Mouse (Mus musculus): ENCODE measurements around the gene Ly9.

Gene Ly9

GRCm38 (mm10) chr1:171604686-171605085, 2.5 kb downstream of the Ly9 start:
- no peak for DNase-seq (ENCODE audit: extremely low read depth, insufficient read length, low spot score)

- no peak for DNase-seq (ENCODE audit: extremely low read depth, insufficient read length, low spot score)
These were observed 22.6 kb downstream of the Ly9 start for GRCm38 (mm10) chr1:171584584-171584983.

DNA sequence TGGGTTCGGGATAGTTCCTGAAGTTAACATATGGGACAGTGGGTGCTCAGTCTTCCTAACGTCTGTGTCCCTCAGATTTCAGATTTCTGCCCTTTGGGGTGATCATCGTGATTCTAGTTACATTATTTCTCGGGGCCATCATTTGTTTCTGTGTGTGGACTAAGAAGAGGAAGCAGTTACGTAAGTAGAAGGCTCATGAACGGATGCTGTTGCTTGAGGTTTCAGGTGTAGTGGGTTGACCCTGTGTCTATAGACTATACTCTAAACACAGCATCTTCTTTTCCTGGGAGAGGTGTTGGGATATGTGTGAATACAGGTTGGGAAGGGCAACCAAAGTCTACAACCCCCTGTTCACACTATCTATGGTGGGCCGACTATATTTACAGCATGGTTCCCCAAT, 30.0 kb downstream of the Ly9 start:
- no peak for DNase-seq (ENCODE audit: extremely low read depth, insufficient read length, low spot score)

GRCm38 (mm10) chr1:171568436-171568835, 38.8 kb downstream of the Ly9 start:
- DNase-seq (ENCODE audit: extremely low read depth, insufficient read length, low spot score), result no peak

- no peak for DNase-seq (ENCODE audit: extremely low read depth, insufficient read length, low spot score)
These were observed 40.4 kb downstream of the Ly9 start for GRCm38 (mm10) chr1:171566777-171567176.

DNA sequence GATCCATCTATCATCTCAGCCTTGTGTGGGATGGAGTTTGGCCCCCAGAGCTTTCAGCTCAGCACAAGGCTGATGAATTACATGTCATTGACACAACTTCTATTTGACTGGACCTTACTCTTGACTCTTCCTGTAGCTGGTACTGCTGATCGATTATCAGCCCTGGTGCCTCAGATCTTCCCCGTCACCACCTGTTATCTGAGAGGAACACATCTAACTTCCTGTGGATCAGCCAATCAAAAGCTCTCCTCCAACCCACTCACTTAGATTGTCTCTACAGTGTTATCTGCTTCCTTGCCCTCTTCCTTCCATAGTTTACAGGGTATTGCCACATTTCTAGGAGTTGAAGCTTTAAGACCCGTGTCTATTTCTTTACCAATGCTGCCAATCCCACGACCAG, 41.3 kb downstream of the Ly9 start:
- DNase-seq (ENCODE audit: extremely low read depth, insufficient read length, low spot score), result no peak

GRCm38 (mm10) chr1:171564247-171564646, 43.0 kb downstream of the Ly9 start:
- DNase-seq (ENCODE audit: extremely low read depth, insufficient read length, low spot score), result no peak

GRCm38 (mm10) chr1:171563042-171563441, 44.2 kb downstream of the Ly9 start:
- no peak for DNase-seq (ENCODE audit: extremely low read depth, insufficient read length, low spot score)

DNA sequence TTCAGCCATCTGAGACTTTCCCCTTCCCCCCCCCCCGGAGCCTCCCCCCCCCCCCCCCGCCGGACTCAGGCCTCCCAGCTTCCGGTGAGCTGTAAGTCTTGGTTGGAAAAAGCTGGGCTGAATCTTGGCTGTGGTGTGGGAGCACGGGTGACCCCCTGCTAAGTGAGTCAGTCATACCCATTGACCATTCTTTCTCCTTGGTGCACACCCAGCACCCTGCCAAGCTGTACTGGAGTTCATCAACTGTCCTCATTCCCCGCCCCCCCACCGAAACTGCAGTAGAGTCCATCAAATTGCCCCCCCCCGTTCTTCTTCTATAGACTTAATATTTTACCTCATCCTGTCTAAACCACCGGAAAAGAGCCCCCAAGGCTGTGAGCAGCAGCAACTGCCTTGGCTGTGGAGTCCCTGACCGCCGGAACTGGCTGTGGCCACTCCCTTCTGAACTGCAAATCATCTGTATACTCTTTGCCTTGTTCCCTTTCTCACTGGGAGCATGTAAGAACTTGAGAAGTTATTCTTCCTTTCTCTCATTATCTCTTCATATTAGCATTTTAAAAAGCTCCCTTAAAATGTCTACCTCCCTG, 45.5 kb downstream of the Ly9 start:
- no peak for DNase-seq (ENCODE audit: extremely low read depth, insufficient read length, low spot score)

- no peak for DNase-seq (ENCODE audit: extremely low read depth, insufficient read length, low spot score)
These were observed 46.0 kb downstream of the Ly9 start for GRCm38 (mm10) chr1:171561200-171561599.

- no peak for DNase-seq (ENCODE audit: extremely low read depth, insufficient read length, low spot score)
These were observed 46.9 kb downstream of the Ly9 start for GRCm38 (mm10) chr1:171560262-171560661.

DNA sequence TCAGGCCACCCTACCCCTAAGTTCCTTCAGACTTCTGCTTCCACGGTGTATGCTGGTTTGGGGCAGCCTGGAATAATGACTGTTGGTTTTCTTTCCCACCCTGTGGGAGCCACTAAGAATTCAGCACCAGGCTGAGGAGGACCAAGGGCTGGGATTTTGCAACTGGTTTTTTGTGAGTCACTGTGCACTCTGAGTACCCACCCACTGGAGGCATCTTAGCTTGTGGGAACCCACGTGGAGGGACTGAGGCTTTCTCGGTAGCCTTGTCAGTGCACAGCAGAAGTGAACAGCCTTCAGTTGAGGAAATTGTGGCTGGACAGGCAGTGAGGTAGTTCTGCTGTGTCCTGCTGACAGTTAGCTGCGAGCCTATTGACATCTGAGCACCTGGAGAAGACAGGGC, 48.3 kb downstream of the Ly9 start, which contains the start of gene Cd244a:
TSS of gene Cd244a (plus strand) at position 296 of the 400 bp plus-strand sequence.
- DNase-seq (ENCODE audit: extremely low read depth, insufficient read length, low spot score), result no peak

DNA sequence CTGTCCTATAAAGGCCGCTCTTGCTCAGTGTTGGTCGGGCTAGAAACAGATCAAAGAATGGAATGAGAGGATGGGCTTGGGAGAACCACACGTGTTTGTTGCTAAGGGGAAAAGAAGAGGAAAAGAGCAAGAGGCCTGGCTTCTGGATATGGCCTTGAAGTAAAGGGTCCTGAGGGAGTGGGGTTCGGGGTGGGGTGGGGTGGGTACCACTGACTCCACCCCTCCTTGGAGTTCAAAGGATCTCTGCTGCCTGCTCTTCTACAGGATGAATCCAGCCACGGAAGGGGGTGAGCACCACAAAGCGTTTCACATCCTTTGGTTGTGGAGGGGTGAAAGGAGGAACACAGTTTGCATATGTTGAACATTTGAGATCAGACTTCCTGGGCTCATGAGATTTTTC, 48.8 kb downstream of the Ly9 start:
- DNase-seq (ENCODE audit: extremely low read depth, insufficient read length, low spot score), result no peak

DNA sequence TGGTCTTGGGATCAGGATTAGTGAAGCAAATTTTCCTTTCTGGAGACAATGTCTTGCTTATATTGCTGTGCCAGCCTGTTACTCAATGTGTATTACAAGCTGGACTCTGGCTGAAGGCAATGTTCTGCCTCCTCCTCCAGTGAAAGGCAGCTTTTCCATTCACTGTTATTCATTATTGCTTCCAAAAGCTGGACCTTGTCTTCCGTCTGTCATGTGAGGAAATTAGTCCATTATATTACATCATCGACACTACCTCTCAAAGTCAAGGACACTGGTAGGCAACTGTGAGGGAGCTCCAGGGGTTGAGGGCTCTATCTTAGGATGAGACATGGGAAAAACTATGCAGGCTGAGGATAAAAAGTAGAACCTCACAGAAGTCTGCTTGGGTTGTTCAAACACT, 50.8 kb downstream of the Ly9 start:
- no peak for DNase-seq (ENCODE audit: extremely low read depth, insufficient read length, low spot score)

GRCm38 (mm10) chr1:171553359-171554341, 53.6 kb downstream of the Ly9 start:
- DNase-seq (ENCODE audit: extremely low read depth, insufficient read length, low spot score), result no peak

DNA sequence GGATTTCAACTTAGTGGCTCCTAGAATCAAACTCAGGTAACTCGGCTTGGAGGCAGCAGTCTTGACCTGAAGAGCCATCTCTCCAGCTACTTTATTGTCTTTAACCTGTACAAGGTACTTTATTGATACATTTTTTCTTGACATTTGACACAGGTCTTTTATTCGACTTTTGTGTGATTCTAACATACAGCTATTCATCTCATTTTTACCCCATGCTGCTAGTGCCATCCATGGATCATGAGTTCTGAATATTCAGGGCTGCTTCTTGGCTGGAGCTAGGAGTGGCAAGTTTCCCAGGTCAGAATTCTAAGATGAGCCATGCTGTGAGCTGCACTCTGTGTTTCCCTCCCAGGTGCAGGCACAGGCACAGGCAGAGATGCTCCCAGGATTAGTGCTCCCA, 55.0 kb downstream of the Ly9 start:
- no peak for DNase-seq (ENCODE audit: extremely low read depth, insufficient read length, low spot score)

DNA sequence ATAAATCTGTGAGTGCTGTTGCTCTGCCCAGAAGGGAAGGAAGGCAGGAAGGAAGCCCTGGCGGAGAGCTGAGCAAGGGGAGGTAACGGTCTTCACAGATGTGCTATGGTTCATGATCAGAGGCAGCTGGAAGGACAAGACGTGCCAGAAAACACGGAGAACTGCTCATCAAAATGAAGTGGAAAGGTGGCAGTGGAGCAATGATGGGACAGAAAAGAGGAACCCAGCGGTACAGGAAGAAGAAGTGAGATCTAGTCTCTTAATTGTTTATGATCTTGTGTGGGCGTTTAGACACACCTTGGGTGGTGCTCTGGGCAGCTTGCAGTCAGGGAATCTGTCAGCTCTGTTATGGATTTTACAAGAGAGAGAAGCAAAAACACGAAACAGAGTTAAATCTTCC, 55.9 kb downstream of the Ly9 start:
- no peak for DNase-seq (ENCODE audit: extremely low read depth, insufficient read length, low spot score)

DNA sequence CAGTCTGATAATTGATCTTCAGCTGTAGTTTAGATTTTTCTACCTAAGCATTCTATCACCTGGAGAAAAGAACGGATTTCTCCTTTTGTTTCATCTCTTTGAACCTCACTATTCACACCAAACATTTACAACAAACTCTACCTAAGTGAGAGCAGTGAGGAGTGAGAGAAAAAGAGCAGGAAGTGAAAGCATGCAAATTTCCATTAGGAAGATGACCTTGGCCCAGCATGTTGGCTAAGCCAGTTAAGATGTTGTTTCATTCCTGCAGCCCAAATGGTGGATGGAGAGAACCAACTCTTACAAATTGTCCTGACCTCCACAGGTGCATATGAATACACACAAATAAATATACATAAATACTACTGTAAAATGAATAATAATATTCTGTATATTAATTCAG, 66.5 kb downstream of the Ly9 start:
- no peak for DNase-seq (ENCODE audit: extremely low read depth, insufficient read length, low spot score)

Measured in 3134 (cell line).